Comparison of ENCODE assay signal across 8 mouse cellular contexts in the genomic region with DNA sequence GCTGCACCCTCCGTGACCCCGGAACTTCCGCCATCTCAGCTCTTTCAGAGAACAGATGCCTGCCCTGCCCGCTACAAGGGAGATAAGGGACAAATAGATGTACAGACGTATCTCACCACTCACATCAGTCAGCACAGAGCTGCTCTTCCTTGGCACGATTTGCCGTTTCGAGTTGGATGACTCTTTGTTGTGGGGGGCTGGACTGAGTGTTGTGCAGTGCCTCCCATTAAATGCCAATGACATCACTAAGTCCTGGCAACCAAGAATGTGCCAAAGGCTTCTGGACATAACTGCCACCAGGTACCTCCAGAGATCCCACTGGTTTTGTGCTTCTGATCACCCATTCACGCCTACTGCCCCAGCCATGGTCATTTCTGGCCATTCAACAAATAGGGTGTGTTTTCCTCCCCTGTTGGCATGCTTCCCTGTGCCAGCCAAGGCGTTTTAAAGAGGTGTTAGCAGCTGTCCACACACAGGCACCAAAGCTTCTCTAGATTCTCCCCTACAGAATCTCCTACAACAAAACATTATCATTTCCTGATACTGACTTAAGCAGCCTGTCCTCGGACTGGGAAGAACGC. TPM values are rescaled to one million over a fixed set of nuclear protein-coding genes. Genes with fewer than 3 reads are reported as not detected.
DNase-seq lines count a peak whose midpoint lies in the region; ATAC-seq and TF ChIP-seq lines count a peak whose summit lies in the region.

No protein-coding gene starts in this region.

- H3ac ChIP-seq in myocyte (ENCODE audit: control insufficient read depth, insufficient read length) = no peak overlapping the region

- H3K4me3 ChIP-seq in heart, adult 2 months = peak overlapping the region; percentile 29; the same call in 1 of the 2 replicates
- H3K4me3 ChIP-seq in bone marrow, adult 2 months (replicated peaks; ENCODE audit: control insufficient read depth, low read depth, low read length) = peak overlapping the region; percentile 12
- 0 out of 2 replicates have a peak overlapping the region, but pooled peaks have one; percentile 4 for H3K4me3 ChIP-seq in forebrain, embryonic 13.5 days
- H3K4me3 ChIP-seq in limb, embryonic 11.5 days (ENCODE audit: low read depth, low read length) = no peak overlapping the region
- H3K4me3 ChIP-seq in myocyte = no peak overlapping the region

- no peaks in the 10 kb centered on the region for H3K79me2 ChIP-seq in heart, adult 2 months (replicated peaks; ENCODE audit: control insufficient read depth, insufficient read depth, low read length)
- no peaks in the 10 kb centered on the region for H3K79me2 ChIP-seq in myocyte (ENCODE audit: control insufficient read depth, insufficient read depth)

- 0 out of 2 replicates have a peak, but pooled peaks have one; percentile 36 for ATAC-seq in forebrain, embryonic 13.5 days
- ATAC-seq in limb, embryonic 11.5 days (ENCODE audit: insufficient number of reproducible peaks, low FRiP score, low TSS enrichment, low read depth) = 0 out of 2 replicates have a peak, but pooled peaks have one; percentile 26

- H3K9me3 ChIP-seq in forebrain, embryonic 13.5 days (replicated peaks) = no peaks in the 10 kb centered on the region
- no peaks in the 10 kb centered on the region for H3K9me3 ChIP-seq in limb, embryonic 11.5 days (ENCODE audit: control insufficient read depth, low read length)

- TF ChIP-seq CTCF in heart, adult 2 months (IDR thresholded peaks at IDR 0.05) = no peak
- no peak for TF ChIP-seq CTCF in bone marrow, adult 2 months (IDR thresholded peaks at IDR 0.05; ENCODE audit: control insufficient read depth, insufficient read depth, low read length)

- TF ChIP-seq EP300 in heart, adult 2 months (IDR thresholded peaks at IDR 0.05; ENCODE audit: insufficient read depth, low read depth, low read length) = no peak

- H3K27me3 ChIP-seq in heart, adult 2 months (ENCODE audit: control insufficient read depth, insufficient read depth, low read length) = no peaks in the 10 kb centered on the region
- no peaks in the 10 kb centered on the region for H3K27me3 ChIP-seq in forebrain, embryonic 13.5 days
- no peaks in the 10 kb centered on the region for H3K27me3 ChIP-seq in limb, embryonic 11.5 days (ENCODE audit: control insufficient read depth, insufficient read depth, low read length)
- H3K27me3 ChIP-seq in myocyte (ENCODE audit: control insufficient read depth, insufficient read depth, insufficient read length) = no peaks in the 10 kb centered on the region

- H3K36me3 ChIP-seq in heart, adult 2 months (ENCODE audit: control insufficient read depth, insufficient read depth, low read length) = no peaks in the 10 kb centered on the region
- H3K36me3 ChIP-seq in forebrain, embryonic 13.5 days (ENCODE audit: poor library complexity, severe bottlenecking) = no peaks in the 10 kb centered on the region
- H3K36me3 ChIP-seq in limb, embryonic 11.5 days (ENCODE audit: control insufficient read depth, insufficient read depth, low read length) = no peaks in the 10 kb centered on the region
- H3K36me3 ChIP-seq in myocyte (ENCODE audit: control insufficient read depth, insufficient read depth) = no peaks in the 10 kb centered on the region

- no peak for TF ChIP-seq POLR2A in heart, adult 2 months (IDR thresholded peaks at IDR 0.05; ENCODE audit: insufficient read depth, low read depth, low read length)
- no peak for TF ChIP-seq POLR2A in bone marrow, adult 2 months (IDR thresholded peaks at IDR 0.05; ENCODE audit: borderline replicate concordance, control insufficient read depth, low read depth, low read length)
- no peak for TF ChIP-seq POLR2A in myocyte (IDR thresholded peaks at IDR 0.05; ENCODE audit: insufficient read length, low read depth)

- WGBS in heart, adult 2 months = 6% methylated on average over 12 of the region's 12 CpGs
- 23% methylated on average over 12 of the region's 12 CpGs for WGBS in bone marrow, adult 2 months
- 40% methylated on average over 12 of the region's 12 CpGs for WGBS in forebrain, embryonic 13.5 days
- 31% methylated on average over 12 of the region's 12 CpGs for WGBS in limb, embryonic 11.5 days

- peak in 1 of 2 experiments; percentile 33 for DNase-seq in heart, adult 2 months
- DNase-seq in heart, adult 8-10 months (ENCODE audit: low spot score) = no peak
- peak; percentile 35 for DNase-seq in limb, embryonic 11.5 days (ENCODE audit: low spot score)
- DNase-seq in yolk sac, embryonic 10.5 days (ENCODE audit: low spot score) = no peak
- no peak for DNase-seq in gastrocnemius, postnatal 14 days

- no peak overlapping the region for H3K27ac ChIP-seq in heart, adult 2 months
- peak overlapping the region; percentile 1; the same call in 1 of the 2 replicates for H3K27ac ChIP-seq in bone marrow, adult 2 months (ENCODE audit: control insufficient read depth, insufficient read depth, low read depth, low read length, poor library complexity)
- no peak overlapping the region for H3K27ac ChIP-seq in forebrain, embryonic 13.5 days
- no peak overlapping the region for H3K27ac ChIP-seq in limb, embryonic 11.5 days (replicated peaks; ENCODE audit: low read depth, low read length)

- H3K9ac ChIP-seq in heart, adult 2 months (ENCODE audit: low read depth, low read length) = no peak overlapping the region
- no peak overlapping the region for H3K9ac ChIP-seq in forebrain, embryonic 13.5 days
- no peak overlapping the region for H3K9ac ChIP-seq in limb, embryonic 11.5 days (ENCODE audit: low read length)

- peak overlapping the region; percentile 47 for H3K4me2 ChIP-seq in forebrain, embryonic 13.5 days
- H3K4me2 ChIP-seq in limb, embryonic 11.5 days (ENCODE audit: low read depth, severe bottlenecking) = peak overlapping the region; percentile 35
- peak overlapping the region; percentile 61 for H3K4me2 ChIP-seq in myocyte (ENCODE audit: low read depth)

- H3K4me1 ChIP-seq in heart, adult 2 months (ENCODE audit: control insufficient read depth, insufficient read depth, low read length) = peaks cover 4% of the 10 kb centered on the region; the same call in 1 of the 2 replicates
- peaks cover 13% of the 10 kb centered on the region; the same call in 1 of the 2 replicates for H3K4me1 ChIP-seq in bone marrow, adult 2 months (ENCODE audit: control insufficient read depth, insufficient read depth, low read length)
- H3K4me1 ChIP-seq in forebrain, embryonic 13.5 days = peaks cover 19% of the 10 kb centered on the region
- H3K4me1 ChIP-seq in limb, embryonic 11.5 days (ENCODE audit: control insufficient read depth, insufficient read depth, low read length) = peaks cover 4% of the 10 kb centered on the region; the same call in 1 of the 2 replicates

- intact Hi-C loops in heart, adult 2 months (cut with DNase I) = no loop called here
- intact Hi-C loops in gastrocnemius, postnatal 14 days (cut with DNase I; ENCODE audit: low total_unique reads) = no loop called here

TF ChIP-seq in myocyte, 11 proteins besides CTCF, POLR2A, EP300 and RAD21:
- TF ChIP-seq MYOD1 (IDR thresholded peaks at IDR 0.05; ENCODE audit: control insufficient read depth in 1 of 3, insufficient read length in 2 of 3, low read depth in 2 of 3) (peak in 1 of 3 experiments; percentile 24), USF1 (IDR thresholded peaks at IDR 0.05; ENCODE audit: low read depth) (no peak), TCF3 (IDR thresholded peaks at IDR 0.05; ENCODE audit: insufficient read length, low read depth) (no peak)

RNA-seq across cellular contexts. Expression of gene Tmem154, which starts 11.7 kb away (rescaled TPM):
- 1 to 10 TPM; 1.6 to 2.1 TPM for total RNA-seq in heart, adult 2 months (2021)
- 2.1 TPM in 2 replicates for polyA plus RNA-seq in heart, adult 2 months (2012; rRNA removed)
- 1 to 10 TPM in 3 of 4 experiments, under 1 TPM in 1; 0.97 to 3.3 (median 2.9) TPM for total RNA-seq in heart, adult 8-10 months (2022)
- polyA plus RNA-seq in bone marrow, adult 2 months (2011; ENCODE audit: insufficient read depth, insufficient read length, low replicate concordance, missing spikeins) = 4.8 and 12.6 TPM in 2 replicates
- polyA plus RNA-seq in forebrain, embryonic 13.5 days (2015; fragmentation: Nextera tagmentation; extraction: Ambion mirVana) = 0.31 TPM in 2 replicates
- polyA plus RNA-seq in limb, embryonic 11.5 days (2014; fragmentation: Nextera tagmentation; extraction: Ambion mirVana) = 0.67 and 0.68 TPM in 2 replicates
- 0.16 TPM for polyA plus RNA-seq in myocyte (2012; fragmentation: generic; extraction: Trizol)
- 1 to 10 TPM; 1.4 to 2.1 TPM for total RNA-seq in gastrocnemius, postnatal 14 days (2021)

Comparison
In these comparisons a context has a peak if more than half of its experiments do, and no peak if none do; other contexts are left out.
1. H3K4me3 ChIP-seq: peak in heart, adult 2 months (single experiment), bone marrow, adult 2 months (single experiment) and forebrain, embryonic 13.5 days (single experiment); none in limb, embryonic 11.5 days (single experiment) and myocyte (single experiment).
2. Peak in every context shown above with its lines, with median percentiles within 50 percentile points of each other: H3K4me2 ChIP-seq.